Mouse (Mus musculus): ENCODE measurements around the gene Ctsa.

Gene Ctsa

GRCm38 (mm10) chr2:164879568-164880277 is 47.0 kb downstream of the Ctsa start:
- DNase-seq = peak; percentile 95

- DNase-seq = peak; percentile 51
These were observed 49.9 kb downstream of the Ctsa start for GRCm38 (mm10) chr2:164882619-164883018.

GRCm38 (mm10) chr2:164885788-164886187 is 53.1 kb downstream of the Ctsa start:
- DNase-seq = peak; percentile 80

GRCm38 (mm10) chr2:164886617-164887016 is 53.9 kb downstream of the Ctsa start:
- peak; percentile 20 for DNase-seq

- peak; percentile 56 for DNase-seq
These were observed 56.3 kb downstream of the Ctsa start for GRCm38 (mm10) chr2:164888996-164889395.

GRCm38 (mm10) chr2:164889960-164890359 is 57.3 kb downstream of the Ctsa start:
- no peak for DNase-seq

All from cerebellum, adult 9-11 months (tissue).